Mouse (Mus musculus) small intestine, adult 2 months (tissue): ENCODE measurements around the gene Tpi1.

Experiments used
- CTCF ChIP-seq: fragments of 200-500 bp; IDR thresholded peaks from 2 replicates; pipeline ENCODE4 v1.5.1; 2012; ENCODE audit warnings: low read depth, mild to moderate bottlenecking, control low read depth, inconsistent platforms, low read length, moderate library complexity, mixed read lengths; ENCODE audit not compliant: insufficient replicate concordance, insufficient read length; ENCODE audit errors: extremely low read depth
- POLR2A ChIP-seq: fragments of 200-500 bp; IDR thresholded peaks from 2 replicates; pipeline ENCODE4 v1.6.1; 2012; ENCODE audit warnings: low read depth, mild to moderate bottlenecking, control low read depth, inconsistent platforms, low read length, moderate library complexity

DNA sequence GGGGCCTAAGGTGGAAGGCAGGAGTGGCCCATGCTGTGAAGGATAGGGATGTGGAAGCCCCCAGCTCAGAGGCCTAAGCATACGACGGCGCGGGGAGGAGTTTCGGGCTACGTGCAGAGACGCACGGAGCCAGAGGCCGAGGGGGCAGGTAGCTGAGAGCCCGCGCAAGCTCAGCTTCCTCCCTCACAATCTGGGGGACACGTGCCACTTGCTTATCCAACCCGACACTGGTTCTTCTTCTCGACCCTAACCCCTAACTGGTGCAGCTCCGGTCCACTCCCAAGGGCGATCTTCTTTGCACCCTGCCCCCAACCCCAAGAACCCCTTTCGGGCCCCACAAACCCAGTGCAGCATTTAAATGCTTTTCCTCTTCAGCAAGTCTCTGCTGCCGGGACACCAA, 600 bp downstream of the Tpi1 start:
- TF ChIP-seq CTCF (no peak), POLR2A (no peak; the same call in 1 of the 2 replicates)
